Mouse (Mus musculus): ENCODE data around the gene Akt2. TPM values are rescaled to one million over a fixed set of nuclear protein-coding genes. Genes with fewer than 3 reads are reported as not detected.

The Akt2 gene
- polyA plus RNA-seq, 1 experiment from 2014 or later = 59.6 TPM

DNA sequence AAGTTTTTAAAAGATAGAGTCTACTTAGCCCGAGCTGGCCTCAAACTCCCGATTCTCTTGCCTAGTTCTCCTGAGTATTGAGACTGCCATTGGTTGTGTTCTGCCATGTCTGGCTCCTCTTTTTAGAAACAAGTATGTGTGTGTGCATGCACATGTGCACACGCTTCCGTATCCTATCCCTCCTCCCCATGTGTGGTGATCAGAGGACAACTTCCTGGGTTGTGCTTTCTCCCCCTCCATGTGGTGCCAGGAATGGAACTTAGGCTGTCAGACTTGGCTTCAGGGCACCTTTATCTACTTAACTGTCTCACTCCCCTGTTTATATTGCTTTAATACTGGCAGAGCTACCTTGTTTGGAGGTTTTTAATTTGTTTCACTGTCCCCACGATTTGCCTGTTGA, 93.9 kb downstream of the Akt2 start:
- Histone ChIP-seq H3K27ac (replicated peaks) (no peak overlapping the region), H3K4me3 (peak overlapping the region; percentile 15; the same call in 1 of the 2 replicates), H3K9ac (peak overlapping the region; percentile 57; the same call in 1 of the 2 replicates), H3K36me3 (no peaks in the 10 kb centered on the region), H3K4me2 (peak overlapping the region; percentile 43), H3K4me1 (replicated peaks) (peaks cover 23% of the 10 kb centered on the region), H3K9me3 (no peaks in the 10 kb centered on the region), H3K27me3 (no peaks in the 10 kb centered on the region)
- no peak for ATAC-seq (ENCODE audit: low read depth)
- WGBS = 45% methylated on average over 5 of the region's 5 CpGs

DNA sequence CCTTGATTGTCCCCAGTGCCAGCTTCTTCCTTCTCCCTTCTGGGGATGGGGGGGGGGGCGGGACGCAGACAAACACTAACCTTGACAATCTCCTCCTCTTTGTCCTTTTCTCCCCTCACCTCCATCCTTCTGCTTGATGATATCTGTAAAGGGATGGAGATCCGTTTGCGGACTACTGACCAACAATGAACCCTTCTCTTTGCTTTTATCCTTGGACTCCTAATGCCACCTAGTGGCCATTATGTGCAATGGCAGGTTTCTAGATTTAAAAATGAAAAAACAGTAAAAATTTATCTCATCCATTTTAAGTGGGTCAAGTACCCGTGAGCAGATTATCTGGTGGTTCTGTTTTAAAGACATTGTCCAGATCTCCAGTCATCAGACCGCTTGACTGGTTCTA, 94.3 kb downstream of the Akt2 start:
- no peak for ATAC-seq (ENCODE audit: low read depth)
- H3K27me3 ChIP-seq = no peaks in the 10 kb centered on the region
- H3K4me3 ChIP-seq = peak overlapping the region; percentile 15; the same call in 1 of the 2 replicates
- peak overlapping the region; percentile 43 for H3K4me2 ChIP-seq
- WGBS = under 1% methylated on average over 6 of the region's 6 CpGs
- H3K4me1 ChIP-seq (replicated peaks) = peaks cover 24% of the 10 kb centered on the region
- H3K27ac ChIP-seq (replicated peaks) = no peak overlapping the region
- no peaks in the 10 kb centered on the region for H3K9me3 ChIP-seq
- peak overlapping the region; percentile 57 for H3K9ac ChIP-seq
- H3K36me3 ChIP-seq = no peaks in the 10 kb centered on the region

DNA sequence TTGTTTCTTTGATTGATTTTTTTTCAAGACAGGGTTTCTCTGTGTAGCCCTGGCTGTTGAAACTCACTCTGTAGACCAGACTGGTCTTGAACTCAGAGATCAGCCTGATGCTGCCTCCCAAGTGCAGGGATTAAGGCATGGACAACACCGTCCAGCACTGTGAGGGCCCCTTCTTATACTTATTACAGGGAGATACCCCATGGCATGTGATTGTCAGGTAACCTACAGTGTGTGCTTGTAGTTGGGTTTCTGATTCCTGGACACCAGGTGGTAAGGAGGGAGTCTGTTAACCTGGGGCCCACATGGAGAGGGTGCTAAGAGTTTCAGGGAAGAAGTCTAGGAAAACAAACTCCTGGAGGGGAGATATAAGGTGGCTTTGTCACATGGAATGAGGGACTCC, 95.7 kb downstream of the Akt2 start:
- no peaks in the 10 kb centered on the region for H3K36me3 ChIP-seq
- peaks cover 24% of the 10 kb centered on the region for H3K4me1 ChIP-seq (replicated peaks)
- H3K9ac ChIP-seq = no peak overlapping the region
- 86% methylated on average over 1 of the region's 1 CpGs for WGBS
- H3K27me3 ChIP-seq = no peaks in the 10 kb centered on the region
- H3K9me3 ChIP-seq = no peaks in the 10 kb centered on the region
- no peak overlapping the region for H3K27ac ChIP-seq (replicated peaks)
- H3K4me2 ChIP-seq = no peak overlapping the region
- ATAC-seq (ENCODE audit: low read depth) = no peak
- no peak overlapping the region for H3K4me3 ChIP-seq

DNA sequence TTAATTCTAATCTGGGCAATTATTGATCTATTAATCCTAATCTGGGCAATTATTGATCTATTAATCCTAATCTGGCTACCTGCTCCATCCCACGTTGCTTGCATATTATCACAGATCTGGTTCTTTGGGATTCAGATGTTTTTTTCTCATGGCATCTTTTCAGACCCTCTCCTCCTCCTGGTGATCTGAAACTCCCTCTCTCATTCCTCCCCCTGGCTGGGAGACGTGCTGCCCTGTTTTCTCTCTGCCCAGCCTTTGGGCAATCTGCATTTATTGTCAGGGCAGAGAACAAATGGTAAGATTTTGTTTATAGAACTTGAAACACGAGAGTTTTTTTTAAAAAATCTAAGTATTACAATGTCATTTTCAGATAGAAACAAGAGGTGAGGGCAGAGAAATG, 96.5 kb downstream of the Akt2 start:
- WGBS = 83% methylated on average over 3 of the region's 3 CpGs
- Histone ChIP-seq H3K27ac (replicated peaks) (no peak overlapping the region), H3K9me3 (no peaks in the 10 kb centered on the region), H3K4me1 (replicated peaks) (peaks cover 24% of the 10 kb centered on the region), H3K4me3 (no peak overlapping the region), H3K27me3 (no peaks in the 10 kb centered on the region), H3K9ac (peak overlapping the region; percentile 79), H3K36me3 (peaks cover 2% of the 10 kb centered on the region; the same call in 1 of the 2 replicates), H3K4me2 (peak overlapping the region; percentile 79)
- no peak for ATAC-seq (ENCODE audit: low read depth)

GRCm38 (mm10) chr7:27688246-27688788, 97.0 kb downstream of the Akt2 start:
- Histone ChIP-seq H3K27ac (replicated peaks) (peak overlapping the region; percentile 86), H3K4me2 (peak overlapping the region; percentile 79), H3K36me3 (peaks cover 3% of the 10 kb centered on the region; the same call in 1 of the 2 replicates), H3K4me3 (peak overlapping the region; percentile 48), H3K27me3 (no peaks in the 10 kb centered on the region), H3K9me3 (no peaks in the 10 kb centered on the region), H3K4me1 (replicated peaks) (peaks cover 24% of the 10 kb centered on the region), H3K9ac (peak overlapping the region; percentile 79)
- no peak for ATAC-seq (ENCODE audit: low read depth)
- WGBS = 37% methylated on average over 14 of the region's 14 CpGs

GRCm38 (mm10) chr7:27688815-27689612, 97.7 kb downstream of the Akt2 start, which contains the start of gene Zfp607b:
TSS of gene Zfp607b (plus strand) at chr7:27689340.
- no peaks in the 10 kb centered on the region for H3K27me3 ChIP-seq
- peaks cover 24% of the 10 kb centered on the region for H3K4me1 ChIP-seq (replicated peaks)
- under 1% methylated on average over 19 of the region's 19 CpGs for WGBS
- no peaks in the 10 kb centered on the region for H3K9me3 ChIP-seq
- H3K36me3 ChIP-seq = peaks cover 6% of the 10 kb centered on the region
- H3K4me2 ChIP-seq = peak within 1 kb of the TSS; percentile 79
- H3K4me3 ChIP-seq = peak within 1 kb of the TSS; percentile 48
- H3K9ac ChIP-seq = peak within 1 kb of the TSS; percentile 79
- peak within 1 kb of the TSS; percentile 86 for H3K27ac ChIP-seq (replicated peaks)
- peak; percentile 98 for ATAC-seq (ENCODE audit: low read depth)

Other genes starting within 250 kb of the Akt2 start
- gene Shkbp1, start 235.5 kb upstream of the Akt2 start, polyA plus RNA-seq (2015; fragmentation: Nextera tagmentation; extraction: Ambion mirVana) = 50.6 and 59.6 TPM in 2 replicates
- not detected in 2 replicates for gene Gm20479, start 234.1 kb upstream of the Akt2 start, polyA plus RNA-seq (2015; fragmentation: Nextera tagmentation; extraction: Ambion mirVana)
- 1.7 and 2.8 TPM in 2 replicates for gene Sptbn4, start 143.9 kb upstream of the Akt2 start, polyA plus RNA-seq (2015; fragmentation: Nextera tagmentation; extraction: Ambion mirVana)
- gene Blvrb, start 143.6 kb upstream of the Akt2 start, polyA plus RNA-seq (2015; fragmentation: Nextera tagmentation; extraction: Ambion mirVana) = 21.3 and 23.3 TPM in 2 replicates
- gene Sertad3, start 117.8 kb upstream of the Akt2 start, polyA plus RNA-seq (2015; fragmentation: Nextera tagmentation; extraction: Ambion mirVana) = 16.7 and 16.8 TPM in 2 replicates
- 12.3 and 14.1 TPM in 2 replicates for gene Sertad1, start 104.6 kb upstream of the Akt2 start, polyA plus RNA-seq (2015; fragmentation: Nextera tagmentation; extraction: Ambion mirVana)
- 1.9 TPM in 2 replicates for gene Prx, start 92.2 kb upstream of the Akt2 start, polyA plus RNA-seq (2015; fragmentation: Nextera tagmentation; extraction: Ambion mirVana)
- gene Hipk4, start 68.3 kb upstream of the Akt2 start, polyA plus RNA-seq (2015; fragmentation: Nextera tagmentation; extraction: Ambion mirVana) = 0.39 and 0.71 TPM in 2 replicates
- 123 and 128 TPM in 2 replicates for gene Pld3, start 38.3 kb upstream of the Akt2 start, polyA plus RNA-seq (2015; fragmentation: Nextera tagmentation; extraction: Ambion mirVana)
- 30.9 and 31.9 TPM in 2 replicates for gene 2310022A10Rik, start 38.3 kb upstream of the Akt2 start, polyA plus RNA-seq (2015; fragmentation: Nextera tagmentation; extraction: Ambion mirVana)
- gene Ttc9b, start 62.4 kb downstream of the Akt2 start, polyA plus RNA-seq (2015; fragmentation: Nextera tagmentation; extraction: Ambion mirVana) = 45.8 and 54.8 TPM in 2 replicates
- gene Map3k10, start 83.0 kb downstream of the Akt2 start, polyA plus RNA-seq (2015; fragmentation: Nextera tagmentation; extraction: Ambion mirVana) = 11.6 and 12.7 TPM in 2 replicates
- gene Zfp607b, start 97.8 kb downstream of the Akt2 start, polyA plus RNA-seq (2015; fragmentation: Nextera tagmentation; extraction: Ambion mirVana) = 7.6 and 8.9 TPM in 2 replicates
- 104 and 121 TPM in 2 replicates for gene Zfp60, start 139.8 kb downstream of the Akt2 start, polyA plus RNA-seq (2015; fragmentation: Nextera tagmentation; extraction: Ambion mirVana)
- 2.3 and 2.9 TPM in 2 replicates for gene Zfp626, start 215.6 kb downstream of the Akt2 start, polyA plus RNA-seq (2015; fragmentation: Nextera tagmentation; extraction: Ambion mirVana)
- 10.5 TPM in 2 replicates for gene Zfp59, start 247.1 kb downstream of the Akt2 start, polyA plus RNA-seq (2015; fragmentation: Nextera tagmentation; extraction: Ambion mirVana)